Mouse (Mus musculus) liver, adult 2 months (tissue): Measurements from ENCODE around the gene Ntsr1.

ENCODE experiments used
- CTCF ChIP-seq: fragments of 200-500 bp; IDR thresholded peaks from 2 replicates; pipeline ENCODE4 v1.5.1; 2011; ENCODE audit warnings: low read depth, low read length, control low read depth
- POLR2A ChIP-seq: fragments of 200-500 bp; IDR thresholded peaks from 2 replicates; pipeline ENCODE4 v1.6.1; 2011; ENCODE audit warnings: low read length, control low read depth; ENCODE audit not compliant: insufficient read depth; ENCODE audit errors: extremely low read depth

GRCm38 (mm10) chr2:180521437-180522221 is 21.9 kb downstream of the Ntsr1 start:
- TF ChIP-seq POLR2A (no peak), CTCF (no peak)
